Mouse (Mus musculus) embryo, embryonic 11.5 days (tissue): ENCODE measurements around the gene Inpp5f.
A peak's percentile ranks its signal among the peaks of the same experiment; 100 is the strongest.
"Not testable (repeated sequence)": the region's sequence is repeated elsewhere in the genome, so short reads cannot be mapped to it uniquely, and the experiment has no call there.

Experiments
- DNase-seq: peaks from one replicate; pipeline ENCODE4 v3.0.0-alpha.2; 2012; ENCODE audit warnings: low read depth, low spot score

Gene Inpp5f

DNA sequence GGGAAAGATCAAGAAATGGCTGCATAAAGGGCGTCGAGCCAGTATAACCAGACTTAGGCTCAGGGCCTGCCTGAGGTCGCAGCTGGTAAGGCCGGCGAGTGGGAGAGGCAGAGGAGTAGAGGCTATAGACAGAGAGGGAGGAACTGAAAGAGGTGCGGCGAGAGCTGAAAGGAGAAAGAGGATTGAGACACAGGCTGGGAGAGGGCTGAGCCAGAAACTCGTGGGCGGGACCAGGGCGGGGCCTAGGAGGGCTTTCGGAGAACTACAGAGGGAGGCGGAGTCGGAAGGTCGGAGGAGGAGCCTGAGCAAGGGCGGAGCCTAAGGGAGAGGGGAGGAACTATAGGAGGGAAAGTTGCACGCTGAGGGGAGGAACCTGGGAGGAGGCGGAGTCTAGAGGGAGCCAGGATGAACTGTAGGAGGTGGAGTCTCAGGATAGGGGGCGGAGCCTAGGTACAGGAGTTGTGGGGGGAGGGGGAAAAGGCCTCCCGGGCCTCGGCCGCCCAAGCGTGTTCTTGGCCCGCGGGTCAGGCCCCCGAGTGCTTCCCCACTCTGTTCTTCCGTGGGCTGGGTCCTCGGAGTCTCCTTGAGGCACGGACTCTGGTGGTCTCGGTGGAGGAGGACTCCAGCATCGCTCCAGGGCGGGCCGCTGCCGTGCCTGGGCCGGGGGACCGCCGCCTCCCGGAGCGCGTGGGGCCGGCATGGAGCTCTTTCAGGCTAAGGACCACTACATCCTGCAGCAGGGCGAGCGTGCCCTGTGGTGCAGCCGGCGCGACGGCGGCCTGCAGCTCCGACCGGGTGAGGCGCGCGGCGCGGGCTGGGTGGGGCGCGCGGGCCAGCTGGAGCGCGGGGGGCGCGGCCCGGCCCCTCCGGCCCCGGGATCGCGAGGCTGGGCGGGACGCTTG is at the start of gene Inpp5f:
Gene Inpp5f, plus strand, starts transcription at position 432 of the 902 bp plus-strand sequence.
- peak; percentile 98 for DNase-seq

DNA sequence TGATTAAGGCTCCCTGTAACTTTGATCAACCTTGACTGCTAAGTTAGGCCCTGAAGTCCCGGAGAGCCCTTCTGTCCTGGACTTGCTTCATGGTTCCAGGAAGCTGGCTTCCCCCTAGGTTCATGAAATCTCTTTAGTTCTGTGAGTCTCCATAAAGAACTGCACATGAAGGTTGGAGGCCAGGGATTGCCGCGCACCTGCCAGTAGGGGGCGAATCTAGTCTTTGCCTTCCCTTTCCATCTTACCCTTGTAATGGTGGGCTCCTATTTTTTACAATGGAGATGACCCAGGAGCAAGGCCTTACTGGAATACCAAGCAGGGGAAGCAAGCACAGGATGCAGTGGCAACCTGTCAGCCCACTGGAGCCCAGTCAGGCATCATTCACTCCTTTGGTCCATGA is 47.8 kb upstream of the Inpp5f start:
- peak; percentile 8 for DNase-seq

DNA sequence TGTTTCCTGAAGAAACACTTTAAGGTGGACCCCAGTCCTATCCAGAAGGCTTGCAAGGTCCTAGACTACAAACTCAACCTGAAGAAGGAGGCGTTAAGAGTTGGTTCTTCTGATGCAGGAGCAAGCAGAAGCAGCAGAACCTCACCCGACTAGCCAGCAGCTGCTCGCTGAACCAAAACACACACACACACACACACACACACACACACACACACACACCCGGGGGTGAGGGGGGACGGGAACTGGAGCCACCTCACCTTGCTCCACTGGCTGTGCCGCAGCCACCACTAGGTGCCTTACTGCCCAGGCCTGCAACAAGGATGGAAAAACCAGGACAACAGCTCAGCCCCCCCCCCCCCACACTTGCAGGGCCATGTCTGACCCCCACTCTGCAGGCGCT is 44.8 kb upstream of the Inpp5f start:
- no peak for DNase-seq

DNA sequence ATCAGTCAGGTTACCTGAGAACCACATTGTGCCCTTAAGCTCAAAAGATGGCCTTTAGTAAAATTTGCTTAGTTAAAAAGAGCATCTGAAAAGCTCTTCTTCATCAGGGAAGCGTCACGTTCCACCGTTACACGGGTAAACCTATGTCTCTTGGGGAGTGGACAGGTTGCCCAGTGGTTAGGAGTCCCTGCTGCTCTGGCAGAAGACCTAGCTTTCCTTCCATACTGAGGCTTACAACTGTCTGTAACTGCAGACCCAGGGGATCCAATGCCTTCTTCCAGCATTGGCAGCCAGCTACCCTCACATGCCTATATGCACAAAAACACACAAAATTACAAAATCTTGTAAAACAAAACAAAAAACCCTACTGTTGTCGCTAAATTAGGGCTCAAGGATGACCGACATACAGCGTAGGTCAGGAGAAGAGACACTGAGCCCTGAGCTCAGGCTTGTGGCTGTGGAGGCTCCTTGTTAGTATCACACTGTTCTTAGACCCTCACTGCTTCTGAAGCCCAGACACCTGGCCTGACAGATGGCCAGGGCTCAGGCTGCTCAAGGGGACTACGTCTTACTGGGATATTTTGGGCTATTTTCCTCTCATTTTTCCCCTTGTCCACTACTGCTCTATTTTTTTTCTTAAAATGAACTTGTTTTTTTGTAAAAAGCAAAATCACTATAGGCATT is 43.4 kb upstream of the Inpp5f start:
- DNase-seq = no peak

DNA sequence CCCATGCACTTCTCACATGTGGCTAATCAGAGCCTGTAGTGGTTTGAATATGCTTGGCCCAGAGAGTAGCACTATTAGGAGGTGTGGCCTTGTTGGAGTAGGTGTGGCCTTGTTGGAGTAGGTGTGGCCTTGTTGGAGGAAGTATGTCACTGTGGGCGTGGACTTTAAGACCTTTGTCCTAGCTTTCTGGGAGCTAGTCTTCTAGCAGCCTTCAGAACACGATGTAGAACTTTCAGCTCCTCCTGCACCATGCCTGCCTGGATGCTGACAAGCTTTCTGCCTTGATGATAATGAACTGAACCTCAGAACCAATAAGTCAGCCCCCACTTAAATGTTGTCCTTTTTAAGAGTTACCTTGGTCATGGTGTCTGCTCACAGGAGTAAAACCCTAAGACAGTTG is 41.7 kb upstream of the Inpp5f start:
- not testable (repeated sequence) for DNase-seq

DNA sequence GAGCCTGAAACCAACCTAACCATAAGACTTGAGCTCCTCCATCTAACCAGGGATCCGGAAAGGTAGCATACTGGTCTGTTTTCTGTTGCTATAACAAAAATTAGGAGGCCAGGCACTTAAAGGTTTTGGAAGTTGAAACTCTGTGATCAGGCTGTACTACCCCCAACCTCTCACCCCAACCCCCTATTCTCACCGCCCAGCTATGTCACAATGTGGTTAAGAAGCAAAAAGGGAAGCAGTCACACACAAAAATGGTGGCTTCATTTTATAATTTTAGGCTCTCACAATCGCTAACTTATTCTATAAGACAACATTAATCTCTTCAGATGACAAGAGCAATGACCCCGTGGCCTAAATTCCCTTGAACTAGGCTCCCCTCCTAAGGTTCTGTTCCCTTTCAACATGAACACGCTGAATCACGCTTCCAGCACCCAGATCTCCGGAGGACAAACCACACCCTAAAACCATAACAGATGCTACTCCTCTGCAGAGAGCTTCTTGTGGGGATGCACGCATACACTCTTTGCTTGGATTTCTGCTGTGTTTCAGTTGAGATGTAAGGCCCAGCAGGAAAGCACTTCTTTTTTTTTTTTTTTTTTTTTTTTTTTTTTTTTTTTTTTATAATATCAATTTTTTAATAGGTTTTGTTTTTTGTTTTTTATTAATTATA is 41.0 kb upstream of the Inpp5f start:
- DNase-seq = no peak

DNA sequence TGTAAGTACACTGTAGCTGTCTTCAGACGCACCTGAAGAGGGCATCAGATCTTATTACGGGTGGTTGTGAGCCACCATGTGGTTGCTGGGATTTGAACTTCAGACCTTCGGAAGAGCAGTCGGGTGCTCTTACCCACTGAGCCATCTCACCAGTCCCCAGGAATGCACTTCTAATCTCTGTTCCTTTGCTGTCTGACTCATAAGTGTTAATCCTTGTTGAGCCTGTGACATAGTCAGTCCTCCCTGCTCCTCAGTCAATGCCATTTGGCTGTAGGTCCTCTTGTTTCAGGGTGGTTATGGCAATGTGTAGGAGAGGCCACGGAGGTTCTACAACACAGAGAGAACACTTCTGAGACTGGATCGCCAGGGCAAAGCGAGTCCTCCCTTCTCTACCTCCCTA is 40.5 kb upstream of the Inpp5f start:
- DNase-seq = not testable (repeated sequence)

DNA sequence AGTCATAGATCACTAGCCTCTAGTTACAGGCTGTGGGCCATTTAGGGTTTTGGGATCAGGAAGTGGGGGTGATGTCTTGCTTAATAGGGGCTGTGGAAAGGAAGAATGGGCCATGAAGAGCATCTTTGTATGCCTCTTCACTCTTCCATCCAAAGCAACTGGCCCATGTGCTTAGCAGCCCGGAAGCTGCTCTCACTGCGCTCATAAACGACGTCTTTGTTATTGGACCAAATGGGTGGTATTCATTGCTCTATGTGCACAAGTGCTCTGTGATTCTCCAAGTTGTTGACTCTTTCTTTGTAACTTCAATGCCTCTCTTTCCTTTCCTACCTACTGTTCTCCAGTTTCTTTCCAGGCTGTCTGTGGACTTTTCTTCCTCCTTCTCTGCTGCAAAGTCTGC is 39.1 kb upstream of the Inpp5f start:
- no peak for DNase-seq

DNA sequence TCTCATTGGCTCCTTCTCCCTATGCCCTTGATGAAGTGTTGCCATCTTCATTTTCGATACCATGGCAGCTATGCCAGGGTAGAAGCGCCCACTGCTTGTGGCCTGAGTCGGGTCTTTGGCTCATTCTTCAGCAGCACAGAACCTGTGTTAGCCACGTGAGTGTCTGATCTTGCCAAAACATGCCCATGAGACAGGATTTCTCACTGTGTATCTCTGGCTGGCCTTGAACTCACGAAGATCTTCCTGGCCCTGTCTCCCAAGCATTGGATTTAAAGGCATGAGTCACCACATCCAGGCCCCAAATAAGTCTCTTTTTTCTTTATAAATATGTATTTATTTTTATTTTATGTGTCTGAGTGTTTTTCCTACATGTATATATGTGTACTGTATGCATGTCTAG is 35.9 kb upstream of the Inpp5f start:
- no peak for DNase-seq

DNA sequence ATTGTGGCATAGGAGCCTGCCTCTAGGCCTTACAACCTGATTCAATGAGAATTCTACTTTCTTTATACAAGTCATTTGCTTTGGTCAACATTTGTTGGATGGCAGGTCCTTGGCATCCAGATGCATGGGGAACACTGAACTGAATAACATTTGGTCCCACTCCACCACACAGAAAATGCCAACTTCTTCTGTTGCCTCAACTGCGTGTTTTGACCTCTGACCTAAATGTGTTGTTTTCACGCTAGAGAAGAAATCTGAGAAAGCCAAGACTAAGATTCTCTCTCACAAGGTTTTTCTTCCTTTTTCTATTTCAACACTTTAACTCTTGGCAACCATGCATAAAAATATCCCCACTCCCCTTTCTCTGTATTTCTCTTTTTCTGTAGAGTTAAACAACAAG is 35.3 kb upstream of the Inpp5f start:
- no peak for DNase-seq

DNA sequence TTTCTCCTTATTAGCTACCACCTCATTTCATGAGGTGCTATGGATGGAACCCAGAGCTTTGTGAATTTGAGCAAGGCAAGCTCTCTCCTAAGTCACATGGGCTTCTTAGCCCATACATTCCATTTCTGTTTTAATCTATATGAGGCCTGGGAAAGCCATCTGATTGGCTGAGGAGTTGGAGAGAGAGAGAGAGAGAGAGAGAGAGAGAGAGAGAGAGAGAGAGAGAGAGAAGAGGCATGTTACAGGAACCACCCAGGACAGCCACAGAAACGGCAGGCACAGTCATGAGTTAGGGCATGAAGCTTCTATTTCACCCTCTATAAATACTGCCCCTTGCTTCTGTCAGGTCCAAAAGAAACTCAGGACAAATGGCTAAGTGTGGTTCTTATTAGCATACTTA is 33.5 kb upstream of the Inpp5f start:
- DNase-seq = no peak

DNA sequence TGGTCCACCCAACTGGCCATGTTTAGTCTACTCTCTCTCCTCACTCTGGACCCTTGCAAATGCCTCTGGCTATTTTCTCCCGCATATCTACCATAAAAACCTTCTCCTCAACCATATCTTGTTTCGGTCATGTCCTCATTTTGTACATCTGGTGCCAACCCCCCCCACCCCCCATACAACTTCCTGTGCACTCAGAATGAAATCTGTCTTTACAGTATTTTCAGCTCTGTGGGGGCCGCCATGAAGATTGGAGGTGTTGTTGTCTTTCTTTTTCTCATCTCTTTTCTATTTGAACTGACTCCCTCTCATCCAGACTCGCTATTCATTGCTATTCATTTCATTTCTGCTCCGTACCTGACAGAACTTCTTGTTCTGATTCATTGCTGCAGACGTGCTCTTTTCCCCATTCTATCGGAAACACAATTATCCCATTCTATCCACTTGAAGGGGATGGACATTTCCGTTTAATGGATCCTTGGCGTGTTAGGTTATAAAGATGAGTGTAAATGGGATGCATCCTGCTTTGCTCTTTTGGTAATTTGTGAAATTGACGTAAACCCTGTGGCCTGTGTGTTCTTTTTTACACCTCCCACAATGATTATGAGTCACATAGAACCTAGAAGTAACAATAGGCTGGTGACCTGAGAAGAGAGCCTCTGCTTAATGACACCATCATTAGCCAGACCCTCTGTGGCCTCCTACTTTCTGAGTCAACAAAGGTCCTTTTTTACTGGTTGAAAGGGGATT is 32.8 kb upstream of the Inpp5f start:
- DNase-seq = no peak

DNA sequence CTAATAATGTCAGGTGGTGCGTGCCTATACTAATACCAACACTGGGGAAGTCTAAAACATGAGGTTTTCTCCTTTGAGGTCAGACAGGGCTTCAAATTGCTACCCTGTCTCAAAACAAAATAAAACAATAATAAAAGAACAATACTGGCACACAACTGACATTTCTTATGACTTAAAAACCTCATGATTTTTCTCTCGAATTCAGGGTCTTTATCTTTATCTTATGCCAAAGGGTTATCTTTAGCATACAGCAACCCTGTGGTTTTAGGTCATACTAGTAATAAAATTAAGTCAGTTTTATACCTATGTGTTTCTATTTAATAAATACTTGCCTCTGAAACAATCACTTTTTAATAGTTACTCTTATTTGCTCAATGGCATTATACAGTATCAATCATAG is 31.7 kb upstream of the Inpp5f start:
- no peak for DNase-seq

DNA sequence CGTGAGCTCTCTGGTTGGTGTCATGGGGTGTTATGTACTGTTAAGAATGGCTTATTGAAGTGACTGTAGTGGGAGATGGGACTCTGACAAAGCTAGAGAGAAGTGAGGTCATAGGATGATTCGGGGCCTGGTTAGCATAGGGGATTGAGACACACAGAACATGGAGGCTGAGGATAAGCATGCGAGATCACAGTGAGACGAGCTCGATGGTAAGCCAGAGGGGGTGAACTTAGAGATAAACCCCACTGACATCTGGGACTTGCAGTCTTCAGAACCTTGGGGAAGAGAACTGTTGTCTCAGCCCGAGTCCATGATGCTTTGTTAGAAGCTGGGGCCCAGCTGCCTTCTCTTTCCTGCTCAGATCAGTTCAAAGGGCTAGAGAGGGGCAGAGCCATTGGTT is 30.8 kb upstream of the Inpp5f start:
- DNase-seq = no peak

DNA sequence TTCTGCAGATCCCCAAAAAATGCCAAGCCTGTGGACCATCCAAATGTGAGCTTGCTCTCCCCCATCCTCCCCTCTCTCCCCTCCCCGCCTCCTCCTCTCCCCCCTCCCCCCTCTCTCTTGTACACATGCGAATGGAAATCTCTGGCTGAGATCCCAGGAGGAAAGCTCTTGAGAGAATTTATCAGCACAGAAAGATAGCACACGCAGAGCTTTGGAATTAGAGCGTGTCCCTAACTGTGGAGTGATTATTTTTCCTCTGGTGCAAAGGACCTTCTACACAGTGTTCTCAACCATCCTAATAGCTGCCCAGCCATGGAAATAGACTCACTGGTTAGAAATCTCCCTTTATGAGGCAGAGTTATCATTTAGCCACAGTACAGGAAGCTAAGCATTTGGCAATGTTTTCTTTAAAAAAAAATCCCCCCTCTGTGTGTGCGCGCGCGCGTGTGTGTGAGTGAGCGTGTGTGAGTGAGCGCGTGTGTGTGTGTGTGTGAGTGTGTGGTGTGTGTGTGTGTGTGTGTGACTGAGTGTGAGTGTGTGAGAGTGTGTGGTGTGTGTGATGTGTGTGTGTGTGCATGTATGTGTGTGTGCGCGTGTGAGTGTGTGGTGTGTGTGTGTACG is 29.2 kb upstream of the Inpp5f start:
- no peak for DNase-seq

DNA sequence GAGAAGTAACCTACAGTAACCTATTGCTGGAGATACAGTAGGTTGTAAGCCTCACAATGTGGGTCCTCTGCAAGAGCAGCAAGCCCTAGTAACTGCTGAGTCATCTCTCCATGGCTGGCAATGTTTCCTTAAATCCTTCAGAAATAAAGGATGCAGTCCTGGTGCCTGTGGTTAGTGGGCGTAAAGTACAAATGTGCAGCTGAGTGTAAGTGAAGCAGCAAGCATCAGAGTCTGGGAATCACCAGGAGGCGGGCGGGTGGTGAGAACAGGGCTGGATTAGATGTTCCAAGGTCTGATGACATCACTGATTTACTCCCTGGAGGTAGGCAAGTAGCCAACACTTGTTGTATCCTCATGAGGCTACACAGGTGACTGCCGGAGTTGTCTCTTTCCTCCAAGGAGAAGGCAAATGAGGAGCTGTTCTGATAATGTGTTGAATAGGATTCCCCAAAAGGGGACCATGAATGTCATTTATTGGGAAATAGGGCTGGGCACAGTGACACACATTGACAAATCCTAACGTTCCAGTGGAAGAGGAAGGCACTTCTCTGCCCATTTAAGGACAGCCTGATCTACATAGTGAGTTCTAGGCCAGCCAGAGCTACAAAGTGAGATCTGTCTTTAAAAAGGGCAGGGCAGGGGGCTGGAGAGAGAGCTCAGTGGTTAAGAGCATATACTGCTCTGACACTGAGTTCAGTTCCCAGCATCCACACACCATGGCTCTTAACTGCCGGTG is 27.7 kb upstream of the Inpp5f start:
- no peak for DNase-seq

DNA sequence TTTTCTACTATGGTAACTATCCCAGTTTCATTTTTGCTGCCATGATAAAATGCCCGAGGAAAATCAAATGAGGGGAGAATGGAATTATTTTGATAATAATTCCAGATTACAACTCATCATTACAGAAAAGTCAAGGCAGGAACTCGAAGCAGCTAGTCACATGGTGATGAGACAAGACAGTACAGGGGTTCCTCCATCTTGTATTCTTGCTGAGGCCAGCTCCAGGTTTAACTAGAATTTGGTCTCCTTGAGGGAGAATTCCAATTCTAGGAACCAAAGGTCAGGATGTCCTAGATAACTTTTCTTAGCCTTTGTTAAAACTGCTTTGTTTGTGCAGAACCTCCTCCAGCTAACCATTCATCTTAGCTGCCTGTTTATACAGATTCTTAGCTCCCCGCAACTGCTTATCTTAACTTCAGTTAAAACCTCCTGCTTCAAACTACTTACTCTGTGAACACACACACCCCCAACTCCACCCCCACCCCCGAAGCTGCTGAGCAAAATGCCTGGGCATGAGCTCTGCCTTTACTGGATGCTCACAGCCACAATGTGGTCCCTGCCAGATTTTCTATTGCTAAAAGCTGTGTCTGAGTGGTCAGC is 23.7 kb upstream of the Inpp5f start:
- no peak for DNase-seq

DNA sequence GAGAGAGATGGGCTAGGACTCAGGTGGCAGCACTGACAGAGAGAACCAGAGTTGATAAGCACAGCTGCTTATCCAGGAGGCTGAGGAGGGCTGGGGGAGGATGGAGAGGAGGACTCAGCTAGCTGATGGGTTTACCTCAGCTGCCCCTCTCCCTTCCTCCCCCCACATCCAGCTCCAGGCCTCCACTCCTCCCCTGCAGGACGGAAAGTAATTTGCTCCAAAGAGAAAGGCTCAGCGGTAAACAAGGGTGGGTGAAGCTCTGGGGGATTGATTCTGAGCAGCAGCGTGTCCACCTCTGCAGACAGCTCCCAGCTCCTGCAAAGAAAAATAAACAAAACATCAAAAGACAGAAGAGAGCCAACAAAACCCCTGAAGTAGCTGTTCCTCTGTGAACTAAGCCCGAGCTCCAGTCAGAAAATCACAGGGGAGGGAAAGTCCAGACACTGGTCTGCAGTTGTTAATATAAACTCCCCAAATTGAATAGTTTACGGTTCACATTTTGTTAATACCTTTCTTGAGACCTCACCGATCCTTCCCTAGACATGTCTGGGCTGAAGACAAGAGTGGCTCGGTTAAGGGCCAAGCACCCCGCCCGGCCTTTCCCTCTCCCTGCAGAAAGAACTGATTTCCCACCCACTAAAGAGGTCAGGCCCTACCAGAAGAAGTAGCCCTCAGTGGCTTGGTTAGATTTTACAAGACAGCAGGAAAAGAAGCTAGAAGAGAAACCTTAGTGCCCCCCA is 19.6 kb upstream of the Inpp5f start:
- no peak for DNase-seq

DNA sequence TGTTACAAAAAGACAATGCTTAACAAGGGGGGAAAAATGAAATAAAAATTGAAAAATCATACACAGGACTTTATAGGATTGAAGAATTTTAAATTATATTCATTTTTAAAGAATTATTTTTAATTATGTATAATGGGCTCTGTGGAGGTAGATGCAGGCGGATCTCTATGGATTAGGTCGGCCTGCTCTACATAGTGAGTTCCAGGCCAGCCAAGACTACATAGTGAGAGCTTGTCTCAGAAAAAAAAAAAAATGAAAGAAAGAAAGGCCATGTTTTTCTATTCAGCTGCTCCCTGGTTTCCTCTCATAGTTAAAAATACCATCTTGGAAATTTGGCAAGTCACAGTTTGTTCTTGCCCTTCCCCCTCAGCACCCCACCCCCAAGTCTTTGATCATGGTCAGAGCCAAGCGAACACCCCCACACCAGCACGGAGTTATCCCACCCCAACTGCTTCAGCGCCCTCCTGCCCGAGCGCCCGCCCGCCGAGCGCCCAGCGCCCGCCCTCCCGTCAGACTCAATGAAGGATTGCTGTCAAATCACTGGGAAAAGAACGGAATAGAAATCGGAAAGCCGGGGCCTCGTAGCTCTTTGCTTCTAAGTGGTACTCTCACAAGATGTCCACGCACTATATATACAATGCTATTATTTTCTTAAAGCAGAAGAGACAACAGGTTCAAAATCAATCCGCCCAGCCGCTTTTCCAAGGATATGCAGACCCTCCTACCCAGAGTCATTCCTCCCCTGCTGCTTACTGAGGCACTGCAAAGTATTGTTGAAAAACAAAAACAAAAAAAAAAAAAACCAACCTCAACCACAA is 18.8 kb upstream of the Inpp5f start:
- DNase-seq = no peak
